Mouse (Mus musculus): ENCODE data around the gene Myo3b.

GRCm38 (mm10) chr2:70348793-70349553, 310.0 kb downstream of the Myo3b start:
- no peak for TF ChIP-seq CTCF (IDR thresholded peaks at IDR 0.05; ENCODE audit: borderline replicate concordance, insufficient read depth, low read length)
- no peak for TF ChIP-seq POLR2A (IDR thresholded peaks at IDR 0.05; ENCODE audit: low read depth, low read length)

All from embryonic fibroblast, embryonic 13.5 days (primary cell).